Mouse (Mus musculus): ENCODE data around the gene 1700084M14Rik. TPM values are rescaled to one million over a fixed set of nuclear protein-coding genes. Genes with fewer than 3 reads are reported as not detected.
"Not testable (repeated sequence)": the region's sequence is repeated elsewhere in the genome, so short reads cannot be mapped to it uniquely, and the experiment has no call there.

1700084M14Rik gene
- not detected in 2 replicates for polyA plus RNA-seq (2015; fragmentation: Nextera tagmentation; extraction: Ambion mirVana)

DNA sequence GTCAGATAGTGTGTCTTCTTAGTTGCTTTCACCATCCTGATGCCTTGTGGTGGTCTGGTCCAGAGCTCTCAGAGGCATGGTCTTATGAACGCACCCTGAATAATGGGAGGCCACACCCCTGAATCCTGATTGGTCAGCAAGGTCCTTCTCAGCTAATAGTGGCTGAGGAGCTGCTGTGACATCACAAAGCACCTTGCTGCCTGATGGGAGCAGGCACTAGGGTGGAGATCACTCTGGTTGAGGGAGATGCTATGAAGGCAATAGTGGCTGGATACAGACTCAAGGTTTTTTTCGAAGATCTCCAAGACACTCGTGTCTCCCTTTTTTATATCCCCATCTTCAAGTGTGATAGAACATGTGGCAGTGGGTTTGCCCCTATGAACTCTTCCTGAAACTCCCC, at the start of gene 1700084M14Rik:
TSS of gene 1700084M14Rik (minus strand) at position 101 of the 400 bp plus-strand sequence.
- ATAC-seq; H3K27ac ChIP-seq (ENCODE audit: low read depth, low read length); H3K4me3 ChIP-seq (ENCODE audit: low read depth, low read length); H3K27me3 ChIP-seq (replicated peaks; ENCODE audit: control insufficient read depth, insufficient read depth, low read length); H3K9ac ChIP-seq (ENCODE audit: low read depth, low read length); H3K9me3 ChIP-seq (ENCODE audit: control insufficient read depth); H3K4me2 ChIP-seq (replicated peaks; ENCODE audit: low read depth); H3K4me1 ChIP-seq (replicated peaks; ENCODE audit: control insufficient read depth, insufficient read depth, low read length); H3K36me3 ChIP-seq (ENCODE audit: control insufficient read depth, insufficient read depth): not testable (repeated sequence)
- 81% methylated on average over 3 of the region's 3 CpGs for WGBS

Other genes with a start within 250 kb of the 1700084M14Rik start
- gene Mageb2, start 244.2 kb downstream of the 1700084M14Rik start, polyA plus RNA-seq (2015; fragmentation: Nextera tagmentation; extraction: Ambion mirVana), result not detected in 2 replicates
- gene Gm5072, start 183.4 kb downstream of the 1700084M14Rik start, polyA plus RNA-seq (2015; fragmentation: Nextera tagmentation; extraction: Ambion mirVana), result not detected in 2 replicates
- gene Gm8914, start 95.8 kb downstream of the 1700084M14Rik start, polyA plus RNA-seq (2015; fragmentation: Nextera tagmentation; extraction: Ambion mirVana), result not detected in 2 replicates
- gene Gm14781, start 56.3 kb upstream of the 1700084M14Rik start, polyA plus RNA-seq (2015; fragmentation: Nextera tagmentation; extraction: Ambion mirVana), result not detected in 2 replicates
- not detected in 2 replicates for gene Mageb5, start 207.1 kb upstream of the 1700084M14Rik start, polyA plus RNA-seq (2015; fragmentation: Nextera tagmentation; extraction: Ambion mirVana)

Data from intestine, postnatal 0 days (tissue).